Mouse (Mus musculus): ENCODE measurements around the gene Itpa. TPM values are rescaled to one million over a fixed set of nuclear protein-coding genes. Genes with fewer than 3 reads are reported as not detected.

The Itpa gene
- polyA plus RNA-seq, 1 experiment from 2014 or later: 86.7 TPM

DNA sequence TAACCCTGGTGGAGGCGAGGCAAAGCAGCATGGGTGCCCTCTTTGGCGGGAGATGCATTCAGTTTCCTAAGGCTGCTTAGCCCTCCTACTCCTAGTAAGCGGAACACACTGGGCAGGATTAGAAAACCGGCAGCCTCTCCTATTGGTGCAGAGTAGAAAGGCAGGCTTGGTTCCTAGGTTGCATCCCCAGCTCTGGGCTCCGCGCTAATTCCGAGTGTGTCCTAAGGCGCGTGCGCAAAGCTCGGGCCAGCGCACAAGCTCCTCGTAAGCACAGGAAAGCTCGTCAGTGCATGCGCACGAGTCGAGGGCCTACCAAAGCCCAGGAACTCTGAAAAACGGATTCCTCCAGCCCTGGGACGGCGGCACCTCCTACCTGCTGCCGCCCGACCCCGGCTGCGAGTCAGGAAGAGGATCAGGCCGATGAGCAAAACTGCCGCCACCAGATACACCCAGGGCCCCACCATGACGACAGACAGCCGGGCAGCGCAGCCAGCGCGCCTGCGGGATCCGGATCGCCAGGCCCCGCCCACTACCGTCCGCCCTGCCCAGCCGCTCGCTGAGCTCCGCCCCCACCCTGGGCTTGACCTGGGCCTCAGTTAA is 3.2 kb upstream of the Itpa start, which contains the start of gene Ddrgk1:
Gene Ddrgk1, minus strand, starts transcription at position 558 of the 600 bp plus-strand sequence.
- H3K4me2 ChIP-seq (ENCODE audit: low read length): peak within 1 kb of the TSS; percentile 54
- WGBS: under 1% methylated on average over 40 of the region's 40 CpGs
- H3K9ac ChIP-seq (ENCODE audit: low read length): peak within 1 kb of the TSS; percentile 89
- peak within 1 kb of the TSS; percentile 66 for H3K4me3 ChIP-seq (ENCODE audit: low read depth, low read length)
- H3K27me3 ChIP-seq (replicated peaks; ENCODE audit: control insufficient read depth, insufficient read depth, low read length): no peaks in the 10 kb centered on the region
- ATAC-seq (replicated peaks; ENCODE audit: low FRiP score, low TSS enrichment, low read depth) (peak; percentile 97), DNase-seq (ENCODE audit: low spot score) (peak; percentile 97)
- H3K27ac ChIP-seq (ENCODE audit: low read depth): peak within 1 kb of the TSS; percentile 99
- peaks cover 34% of the 10 kb centered on the region for H3K36me3 ChIP-seq (ENCODE audit: control insufficient read depth, insufficient read depth, low read length)
- no peaks in the 10 kb centered on the region for H3K9me3 ChIP-seq (ENCODE audit: control insufficient read depth, low read length)
- peaks cover 17% of the 10 kb centered on the region; the same call in 1 of the 2 replicates for H3K4me1 ChIP-seq (replicated peaks; ENCODE audit: control insufficient read depth, insufficient read depth, low read length)

DNA sequence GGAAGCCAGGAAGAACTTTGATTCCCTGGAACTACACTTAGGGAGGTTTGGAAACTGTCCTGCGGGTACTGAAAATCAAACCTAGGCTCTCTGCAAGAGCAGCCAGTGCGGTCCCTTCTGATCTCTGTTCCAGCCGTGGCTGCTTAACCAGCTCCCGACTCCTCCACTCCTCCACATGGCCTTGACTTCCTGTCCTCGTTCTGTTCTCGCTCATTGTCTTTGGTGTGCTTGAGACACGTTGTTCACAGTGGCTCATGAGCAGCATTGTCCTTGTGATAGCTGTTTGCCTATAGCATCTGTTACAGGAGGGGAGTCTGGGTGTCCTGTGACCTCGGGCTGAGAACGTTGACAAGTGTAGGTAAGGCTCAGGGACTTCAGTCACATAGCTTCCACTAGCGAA is 9.8 kb downstream of the Itpa start:
- ATAC-seq (replicated peaks; ENCODE audit: low FRiP score, low TSS enrichment, low read depth): no peak
- Histone ChIP-seq H3K4me1 (replicated peaks; ENCODE audit: control insufficient read depth, insufficient read depth, low read length) (no peaks in the 10 kb centered on the region), H3K27ac (ENCODE audit: low read depth) (no peak overlapping the region), H3K9me3 (ENCODE audit: control insufficient read depth, low read length) (no peaks in the 10 kb centered on the region), H3K9ac (ENCODE audit: low read length) (no peak overlapping the region), H3K27me3 (replicated peaks; ENCODE audit: control insufficient read depth, insufficient read depth, low read length) (no peaks in the 10 kb centered on the region), H3K36me3 (ENCODE audit: control insufficient read depth, insufficient read depth, low read length) (peaks cover 93% of the 10 kb centered on the region), H3K4me3 (ENCODE audit: low read depth, low read length) (no peak overlapping the region), H3K4me2 (ENCODE audit: low read length) (no peak overlapping the region)
- WGBS: 83% methylated on average over 10 of the region's 10 CpGs
- DNase-seq (ENCODE audit: low spot score): no peak

DNA sequence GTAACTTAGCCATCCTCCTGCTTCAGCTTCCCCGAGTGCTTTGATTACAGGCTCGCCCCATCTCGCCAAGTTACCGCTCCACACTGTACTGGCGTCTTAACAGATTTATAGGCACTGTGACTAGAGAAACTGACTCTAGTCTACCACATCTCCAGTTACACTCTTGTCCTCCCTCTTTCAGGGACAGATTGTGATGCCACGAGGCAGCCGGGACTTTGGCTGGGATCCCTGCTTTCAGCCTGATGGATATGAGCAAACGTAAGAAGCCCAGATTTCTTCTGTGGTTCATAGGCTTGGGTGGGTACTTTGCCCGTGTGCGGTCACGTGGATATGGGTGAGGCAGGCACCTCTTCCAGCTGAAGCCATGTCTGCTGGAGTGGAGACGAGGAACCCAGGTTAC is 11.7 kb downstream of the Itpa start:
- Histone ChIP-seq H3K4me1 (replicated peaks; ENCODE audit: control insufficient read depth, insufficient read depth, low read length) (no peaks in the 10 kb centered on the region), H3K27me3 (replicated peaks; ENCODE audit: control insufficient read depth, insufficient read depth, low read length) (no peaks in the 10 kb centered on the region), H3K36me3 (ENCODE audit: control insufficient read depth, insufficient read depth, low read length) (peaks cover 87% of the 10 kb centered on the region), H3K9ac (ENCODE audit: low read length) (no peak overlapping the region), H3K4me3 (ENCODE audit: low read depth, low read length) (no peak overlapping the region), H3K9me3 (ENCODE audit: control insufficient read depth, low read length) (no peaks in the 10 kb centered on the region), H3K4me2 (ENCODE audit: low read length) (no peak overlapping the region), H3K27ac (ENCODE audit: low read depth) (no peak overlapping the region)
- no peak for ATAC-seq (replicated peaks; ENCODE audit: low FRiP score, low TSS enrichment, low read depth)
- WGBS: 94% methylated on average over 12 of the region's 12 CpGs
- DNase-seq (ENCODE audit: low spot score): no peak

DNA sequence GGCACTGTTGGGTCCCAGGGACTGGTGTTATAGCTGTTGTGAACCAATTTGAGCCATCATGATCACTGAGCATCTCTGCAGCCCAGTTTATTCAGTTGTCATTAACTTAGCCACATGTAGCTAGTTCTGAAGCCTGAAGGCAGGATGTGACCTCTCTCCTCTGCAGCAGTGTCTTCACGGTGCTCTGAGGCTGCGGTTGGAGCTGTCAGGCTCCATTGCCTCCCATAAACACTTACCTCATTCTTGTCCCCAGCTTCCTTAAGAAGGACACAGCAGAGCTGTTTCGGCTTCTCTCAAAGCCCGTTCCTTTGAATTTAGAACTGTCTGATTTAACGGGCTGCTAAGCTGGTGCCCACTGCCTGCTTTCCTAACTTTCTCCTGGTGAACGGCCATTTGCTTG is 12.5 kb downstream of the Itpa start:
- ATAC-seq (replicated peaks; ENCODE audit: low FRiP score, low TSS enrichment, low read depth): no peak
- no peaks in the 10 kb centered on the region for H3K27me3 ChIP-seq (replicated peaks; ENCODE audit: control insufficient read depth, insufficient read depth, low read length)
- no peaks in the 10 kb centered on the region for H3K9me3 ChIP-seq (ENCODE audit: control insufficient read depth, low read length)
- no peaks in the 10 kb centered on the region for H3K4me1 ChIP-seq (replicated peaks; ENCODE audit: control insufficient read depth, insufficient read depth, low read length)
- H3K36me3 ChIP-seq (ENCODE audit: control insufficient read depth, insufficient read depth, low read length): peaks cover 87% of the 10 kb centered on the region
- H3K27ac ChIP-seq (ENCODE audit: low read depth): no peak overlapping the region
- H3K4me3 ChIP-seq (ENCODE audit: low read depth, low read length): no peak overlapping the region
- no peak overlapping the region for H3K4me2 ChIP-seq (ENCODE audit: low read length)
- DNase-seq (ENCODE audit: low spot score): no peak
- no peak overlapping the region for H3K9ac ChIP-seq (ENCODE audit: low read length)
- 97% methylated on average over 6 of the region's 6 CpGs for WGBS

DNA sequence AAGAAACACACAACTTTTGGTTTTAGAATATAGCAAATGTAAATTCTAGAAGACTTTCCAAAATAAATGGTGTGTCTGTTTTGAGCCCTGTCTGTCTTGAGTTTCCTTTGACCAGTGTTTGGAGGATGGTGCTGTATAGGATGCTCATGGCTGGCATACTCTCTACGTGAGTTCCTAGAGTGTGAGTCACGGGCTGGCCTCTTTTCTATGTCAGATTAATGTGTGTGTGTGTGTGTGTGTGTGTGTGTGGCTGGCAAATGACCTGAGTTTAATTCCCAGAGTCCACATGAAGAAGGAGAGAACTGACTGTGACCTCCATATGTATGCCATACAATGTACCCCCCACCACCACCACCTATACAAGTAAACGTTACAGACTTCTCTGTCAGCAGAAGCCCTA is 14.1 kb downstream of the Itpa start:
- DNase-seq (ENCODE audit: low spot score): no peak
- Histone ChIP-seq H3K9me3 (ENCODE audit: control insufficient read depth, low read length) (no peaks in the 10 kb centered on the region), H3K4me1 (replicated peaks; ENCODE audit: control insufficient read depth, insufficient read depth, low read length) (no peaks in the 10 kb centered on the region), H3K27ac (ENCODE audit: low read depth) (no peak overlapping the region), H3K4me3 (ENCODE audit: low read depth, low read length) (no peak overlapping the region), H3K36me3 (ENCODE audit: control insufficient read depth, insufficient read depth, low read length) (peaks cover 71% of the 10 kb centered on the region), H3K9ac (ENCODE audit: low read length) (no peak overlapping the region), H3K27me3 (replicated peaks; ENCODE audit: control insufficient read depth, insufficient read depth, low read length) (no peaks in the 10 kb centered on the region), H3K4me2 (ENCODE audit: low read length) (no peak overlapping the region)
- no peak for ATAC-seq (replicated peaks; ENCODE audit: low FRiP score, low TSS enrichment, low read depth)
- 90% methylated on average over 3 of the region's 3 CpGs for WGBS

DNA sequence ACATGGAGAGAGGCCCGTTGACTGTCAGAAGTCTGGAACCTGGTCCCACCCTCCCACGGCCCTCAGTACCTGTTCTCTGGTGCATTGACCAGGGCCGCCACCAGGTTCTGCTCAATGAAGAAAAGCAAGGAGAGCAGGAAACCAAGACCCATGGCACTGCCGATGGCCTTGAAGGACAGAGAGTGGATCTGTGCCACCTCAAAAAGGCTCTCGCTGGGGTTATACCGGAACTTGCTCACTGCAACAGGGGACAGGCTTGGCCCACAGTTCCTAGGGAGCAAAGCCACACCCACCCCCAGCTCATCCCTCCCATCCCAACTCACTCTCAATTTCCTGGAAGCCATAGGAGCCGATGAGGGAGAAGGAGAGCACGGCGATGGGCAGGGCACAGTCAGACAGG is 18.0 kb downstream of the Itpa start:
- Histone ChIP-seq H3K9ac (ENCODE audit: low read length) (no peak overlapping the region), H3K36me3 (ENCODE audit: control insufficient read depth, insufficient read depth, low read length) (peaks cover 32% of the 10 kb centered on the region), H3K9me3 (ENCODE audit: control insufficient read depth, low read length) (no peaks in the 10 kb centered on the region), H3K4me1 (replicated peaks; ENCODE audit: control insufficient read depth, insufficient read depth, low read length) (no peaks in the 10 kb centered on the region), H3K4me3 (ENCODE audit: low read depth, low read length) (no peak overlapping the region), H3K27me3 (replicated peaks; ENCODE audit: control insufficient read depth, insufficient read depth, low read length) (no peaks in the 10 kb centered on the region), H3K4me2 (ENCODE audit: low read length) (no peak overlapping the region), H3K27ac (ENCODE audit: low read depth) (no peak overlapping the region)
- DNase-seq (ENCODE audit: low spot score) (no peak), ATAC-seq (replicated peaks; ENCODE audit: low FRiP score, low TSS enrichment, low read depth) (no peak)
- whole genome bisulfite sequencing: 87% methylated on average over 9 of the region's 9 CpGs

DNA sequence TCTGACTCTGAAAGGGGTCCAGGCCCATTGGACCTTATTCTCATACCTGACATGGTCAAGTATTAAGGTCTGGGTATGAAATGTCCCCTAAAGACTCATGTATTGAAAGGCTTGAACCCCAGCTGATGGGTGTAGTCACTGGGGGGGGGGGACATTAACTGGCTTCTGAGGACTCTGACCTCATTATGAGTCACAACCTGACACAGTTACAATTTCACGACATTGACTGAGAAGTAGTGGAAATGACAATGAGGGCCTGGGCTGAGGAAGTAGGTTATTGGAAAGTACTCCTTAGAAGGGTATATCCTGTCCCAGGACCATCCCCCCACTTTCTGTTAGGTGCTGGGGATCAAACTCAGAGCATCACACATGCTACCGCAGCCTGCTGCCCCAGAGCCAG is 21.6 kb downstream of the Itpa start:
- H3K9ac ChIP-seq (ENCODE audit: low read length): no peak overlapping the region
- no peaks in the 10 kb centered on the region for H3K9me3 ChIP-seq (ENCODE audit: control insufficient read depth, low read length)
- no peak overlapping the region for H3K4me2 ChIP-seq (ENCODE audit: low read length)
- peaks cover 8% of the 10 kb centered on the region; the same call in 1 of the 2 replicates for H3K36me3 ChIP-seq (ENCODE audit: control insufficient read depth, insufficient read depth, low read length)
- no peak overlapping the region for H3K27ac ChIP-seq (ENCODE audit: low read depth)
- no peaks in the 10 kb centered on the region for H3K4me1 ChIP-seq (replicated peaks; ENCODE audit: control insufficient read depth, insufficient read depth, low read length)
- DNase-seq (ENCODE audit: low spot score) (no peak), ATAC-seq (replicated peaks; ENCODE audit: low FRiP score, low TSS enrichment, low read depth) (no peak)
- WGBS: 79% methylated on average over 2 of the region's 2 CpGs
- H3K4me3 ChIP-seq (ENCODE audit: low read depth, low read length): no peak overlapping the region
- no peaks in the 10 kb centered on the region for H3K27me3 ChIP-seq (replicated peaks; ENCODE audit: control insufficient read depth, insufficient read depth, low read length)

DNA sequence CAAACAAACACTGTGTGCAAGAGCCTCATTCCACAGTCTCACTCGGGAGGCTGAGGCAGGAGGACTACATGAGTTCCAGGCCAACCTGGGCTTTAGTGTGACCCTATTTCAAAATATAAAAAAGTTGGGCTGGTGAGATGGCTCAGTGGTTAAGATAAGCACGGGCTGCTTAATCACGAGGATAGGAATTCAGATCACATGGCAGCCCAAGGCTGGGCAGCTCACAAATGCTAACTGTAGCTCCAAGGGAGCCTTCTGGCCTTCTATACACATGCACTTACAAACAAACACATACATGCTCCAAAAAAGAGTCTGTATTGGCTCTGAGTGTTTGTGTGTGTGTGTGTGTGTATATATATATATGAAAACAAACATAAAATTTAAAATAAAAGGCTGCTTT is 26.2 kb downstream of the Itpa start:
- no peaks in the 10 kb centered on the region for H3K9me3 ChIP-seq (ENCODE audit: control insufficient read depth, low read length)
- H3K4me1 ChIP-seq (replicated peaks; ENCODE audit: control insufficient read depth, insufficient read depth, low read length): 0 out of 2 replicates have a peak, but pooled peaks cover 3% of the 10 kb centered on the region
- WGBS: 42% methylated on average over 3 of the region's 3 CpGs
- no peak for DNase-seq (ENCODE audit: low spot score)
- H3K27ac ChIP-seq (ENCODE audit: low read depth): no peak overlapping the region
- H3K9ac ChIP-seq (ENCODE audit: low read length): no peak overlapping the region
- H3K4me2 ChIP-seq (ENCODE audit: low read length): no peak overlapping the region
- no peaks in the 10 kb centered on the region for H3K36me3 ChIP-seq (ENCODE audit: control insufficient read depth, insufficient read depth, low read length)
- ATAC-seq (replicated peaks; ENCODE audit: low FRiP score, low TSS enrichment, low read depth): no peak
- H3K27me3 ChIP-seq (replicated peaks; ENCODE audit: control insufficient read depth, insufficient read depth, low read length): peaks cover 36% of the 10 kb centered on the region
- H3K4me3 ChIP-seq (ENCODE audit: low read depth, low read length): no peak overlapping the region

DNA sequence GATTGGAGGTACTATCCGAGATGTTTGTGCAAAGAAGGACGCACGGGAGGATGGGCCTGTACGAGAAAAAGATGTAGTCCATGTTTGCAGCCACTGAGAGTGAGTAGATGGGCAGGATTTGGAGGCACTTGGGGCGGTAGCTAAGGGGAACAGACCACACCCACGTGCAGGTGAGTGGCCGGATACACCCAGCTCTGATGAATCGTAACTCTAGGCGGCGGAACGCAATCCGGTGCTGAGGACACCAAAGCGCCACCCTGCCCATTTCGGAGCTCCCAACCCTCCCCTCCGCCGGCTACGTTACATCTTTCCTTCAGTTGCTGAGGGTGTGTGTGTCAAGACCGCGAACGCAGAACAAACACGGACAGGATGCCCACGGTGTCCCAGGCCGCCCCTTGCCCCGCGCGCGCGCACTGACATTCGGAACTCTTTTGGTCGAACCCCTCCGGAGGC is 29.3 kb downstream of the Itpa start:
- no peaks in the 10 kb centered on the region for H3K36me3 ChIP-seq (ENCODE audit: control insufficient read depth, insufficient read depth, low read length)
- H3K4me1 ChIP-seq (replicated peaks; ENCODE audit: control insufficient read depth, insufficient read depth, low read length): 0 out of 2 replicates have a peak, but pooled peaks cover 3% of the 10 kb centered on the region
- WGBS: under 1% methylated on average over 31 of the region's 31 CpGs
- H3K9me3 ChIP-seq (ENCODE audit: control insufficient read depth, low read length): no peaks in the 10 kb centered on the region
- H3K4me3 ChIP-seq (ENCODE audit: low read depth, low read length): peak overlapping the region; percentile 55
- no peak overlapping the region for H3K27ac ChIP-seq (ENCODE audit: low read depth)
- peak; percentile 43 for ATAC-seq (replicated peaks; ENCODE audit: low FRiP score, low TSS enrichment, low read depth)
- H3K27me3 ChIP-seq (replicated peaks; ENCODE audit: control insufficient read depth, insufficient read depth, low read length): peaks cover 46% of the 10 kb centered on the region
- peak; percentile 56 for DNase-seq (ENCODE audit: low spot score)
- peak overlapping the region; percentile 100 for H3K4me2 ChIP-seq (ENCODE audit: low read length)
- peak overlapping the region; percentile 36 for H3K9ac ChIP-seq (ENCODE audit: low read length)

Measured in intestine, embryonic 14.5 days (tissue).